Mouse (Mus musculus) liver, postnatal 0 days (tissue): ENCODE measurements at regions not wholly inside any gene's neighbourhood (a gene's known extent, or its start where the extent isn't known, plus 50 kb on each side); places are given as distances from the start of the nearest gene placed in this dataset.

Experiments used
- CTCF ChIP-seq: sonication (generic); IDR thresholded peaks from 2 replicates; pipeline ENCODE4 v1.5.1; 2016; ENCODE audit warnings: antibody characterized with exemption, low read depth
- EP300 ChIP-seq: IDR thresholded peaks from 2 replicates; pipeline ENCODE4 v1.6.1; 2016; ENCODE audit warnings: antibody characterized with exemption, low read depth, mild to moderate bottlenecking

DNA sequence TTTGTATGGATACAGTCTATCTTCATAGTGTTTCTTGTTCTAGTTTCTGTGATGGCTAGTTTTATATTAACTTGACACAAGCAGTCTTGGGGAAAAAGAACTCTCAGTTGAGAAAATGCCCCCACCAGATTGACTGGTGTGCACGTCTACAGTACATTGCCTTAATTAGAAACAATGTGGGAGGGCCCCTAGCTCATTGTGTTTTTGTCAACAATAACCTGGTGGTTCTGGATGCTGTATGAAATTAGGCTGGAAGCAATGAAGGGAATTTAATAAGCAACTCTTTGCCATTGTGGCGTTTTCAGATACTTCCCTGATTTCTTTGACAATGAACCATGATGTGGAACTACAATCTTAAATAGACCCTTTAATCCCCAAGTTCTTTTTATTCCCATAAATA, 1036.6 kb downstream of the Pla2g4a start:
- TF ChIP-seq CTCF (no peak), EP300 (no peak)
